9 mouse cellular contexts compared by ENCODE assay signal in the genomic region with DNA sequence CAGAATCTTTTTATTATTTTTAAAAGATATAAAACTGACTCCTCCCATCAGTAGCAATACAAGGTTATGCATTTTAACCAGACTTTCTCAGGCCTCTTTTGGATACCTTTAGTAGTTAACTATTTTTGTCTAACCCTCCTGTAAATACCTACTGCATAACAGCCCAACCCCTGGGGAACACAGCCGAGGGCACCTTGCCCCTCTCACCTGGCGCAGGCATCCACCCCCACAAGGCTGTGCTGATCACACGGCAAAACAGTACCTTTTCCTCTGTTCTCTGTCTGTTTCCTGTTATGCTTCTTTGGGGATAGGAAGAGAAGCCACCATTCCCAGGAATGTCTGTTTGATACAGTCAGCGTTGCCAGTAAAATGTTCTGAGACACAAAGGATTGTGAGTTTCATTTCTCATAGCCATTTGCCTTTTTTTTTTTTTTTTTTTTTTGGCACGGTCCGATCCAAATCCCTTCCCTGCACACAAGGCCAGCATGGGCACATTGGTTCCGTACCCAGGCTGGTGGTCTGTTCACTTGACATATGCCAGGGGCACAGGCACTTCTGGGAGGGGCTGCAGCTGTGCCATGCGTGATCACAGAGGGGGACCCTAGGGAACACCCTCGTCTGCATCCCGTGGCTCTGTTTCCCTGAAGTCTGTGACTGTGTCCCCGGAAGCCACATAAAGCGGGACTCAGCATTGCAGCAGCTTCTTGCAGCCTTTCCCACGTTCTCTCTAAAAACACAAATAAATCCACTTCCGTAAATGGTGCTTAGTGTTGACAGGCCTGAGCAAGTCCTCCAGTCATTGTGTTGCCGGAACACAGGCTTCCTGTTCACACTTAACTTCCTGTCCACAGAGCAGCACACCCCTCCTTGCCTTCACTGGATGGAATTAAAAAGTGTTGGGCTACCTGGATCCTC. TPM values are rescaled to one million over a fixed set of nuclear protein-coding genes. Genes with fewer than 3 reads are reported as not detected.
DNase-seq lines count a peak whose midpoint lies in the region; ATAC-seq and TF ChIP-seq lines count a peak whose summit lies in the region.
"Had no signal": no experiment of that assay in that cellular context is flagged by ENCODE, and none has a peak within 500 bp of the region (broad histone marks: within the 10 kb centered on the region; RNA-seq: fewer than 3 reads in every experiment).

No protein-coding gene starts in this region.

- no peak for TF ChIP-seq CTCF in intestine, postnatal 0 days (IDR thresholded peaks at IDR 0.05; ENCODE audit: low read depth)

- no peak for ATAC-seq in intestine, postnatal 0 days
- peak; percentile 94 for ATAC-seq in megakaryocyte, adult 5-6 weeks (ENCODE audit: poor library complexity, severe bottlenecking)

- intact Hi-C loops in left cerebral cortex, postnatal 36 days (cut with DNase I), result loop anchor here (5.0 kb wide), 1 partner anchor 33 kb away; the partner anchor contains the start of gene Ankrd13a

- no peak overlapping the region for H3K9ac ChIP-seq in intestine, postnatal 0 days (ENCODE audit: low read depth, low read length)

- H3K36me3 ChIP-seq in intestine, postnatal 0 days (ENCODE audit: control insufficient read depth, insufficient read depth), result peaks cover 54% of the 10 kb centered on the region

- H3K27me3 ChIP-seq in intestine, postnatal 0 days (replicated peaks; ENCODE audit: control insufficient read depth, insufficient read depth, low read length), result no peaks in the 10 kb centered on the region

- H3K9me3 ChIP-seq in intestine, postnatal 0 days (ENCODE audit: control insufficient read depth), result no peaks in the 10 kb centered on the region

- no peak overlapping the region for H3K4me3 ChIP-seq in intestine, postnatal 0 days (ENCODE audit: low read depth, low read length)

- peak; percentile 40 for DNase-seq in kidney, adult 18-20 months
- no peak for DNase-seq in kidney, adult 9 months
- DNase-seq in T-cell, adult 2 months (ENCODE audit: low spot score), result peak; percentile 65
- no peak for DNase-seq in left cerebral cortex, postnatal 36 days (ENCODE audit: low spot score in 2 of 2)
- DNase-seq in right cerebral cortex, postnatal 4 days, result no peak
- no peak for DNase-seq in layer of hippocampus, postnatal 10 days (ENCODE audit: low spot score in 2 of 2)

- no peaks in the 10 kb centered on the region for H3K4me1 ChIP-seq in intestine, postnatal 0 days (replicated peaks; ENCODE audit: control insufficient read depth, insufficient read depth, low read length)

- 0 out of 2 replicates have a peak overlapping the region, but pooled peaks have one; percentile 27 for H3K4me2 ChIP-seq in intestine, postnatal 0 days (replicated peaks; ENCODE audit: low read depth)

- H3K27ac ChIP-seq in intestine, postnatal 0 days (ENCODE audit: low read depth, low read length), result peak overlapping the region; percentile 50

- 71% methylated on average over 15 of the region's 15 CpGs for WGBS in intestine, postnatal 0 days

RNA-seq across cellular contexts. Expression of gene 1500011B03Rik, which starts 17.6 kb away (rescaled TPM):
- polyA plus RNA-seq in intestine, postnatal 0 days (2015; fragmentation: Nextera tagmentation; extraction: Ambion mirVana), result 59.0 and 60.5 TPM in 2 replicates
- total RNA-seq in megakaryocyte, adult 5-6 weeks (2015), result 30.6 and 45.3 TPM in 2 replicates
- total RNA-seq in megakaryocyte, adult 5-6 weeks (2017), result 19.1 and 24.0 TPM in 2 replicates
- 100 to 1,000 TPM; 169 to 176 TPM for total RNA-seq in left cerebral cortex, postnatal 36 days (2021)
- total RNA-seq in layer of hippocampus, postnatal 10 days (2021), result 100 to 1,000 TPM; 154 to 155 TPM

RNA-seq across cellular contexts. Expression of gene Git2, which starts 30.4 kb away (rescaled TPM):
- 13.8 and 17.8 TPM in 2 replicates for polyA plus RNA-seq in intestine, postnatal 0 days (2015; fragmentation: Nextera tagmentation; extraction: Ambion mirVana)
- 93.8 and 97.0 TPM in 2 replicates for total RNA-seq in megakaryocyte, adult 5-6 weeks (2015)
- 87.1 and 107 TPM in 2 replicates for total RNA-seq in megakaryocyte, adult 5-6 weeks (2017)
- total RNA-seq in left cerebral cortex, postnatal 36 days (2021), result 10 to 100 TPM; 32.0 to 46.1 TPM
- 10 to 100 TPM; 42.4 to 44.8 TPM for total RNA-seq in layer of hippocampus, postnatal 10 days (2021)

RNA-seq across cellular contexts. Expression of gene Ankrd13a, which starts 31.2 kb away (rescaled TPM):
- 59.7 and 61.9 TPM in 2 replicates for polyA plus RNA-seq in intestine, postnatal 0 days (2015; fragmentation: Nextera tagmentation; extraction: Ambion mirVana)
- 169 and 170 TPM in 2 replicates for total RNA-seq in megakaryocyte, adult 5-6 weeks (2015)
- 204 and 225 TPM in 2 replicates for total RNA-seq in megakaryocyte, adult 5-6 weeks (2017)
- total RNA-seq in left cerebral cortex, postnatal 36 days (2021), result 10 to 100 TPM; 34.7 to 35.4 TPM
- 10 to 100 TPM; 40.2 to 45.1 TPM for total RNA-seq in layer of hippocampus, postnatal 10 days (2021)

RNA-seq across cellular contexts. Expression of gene 4930519G04Rik, which starts 47.8 kb away (rescaled TPM):
- not detected in 2 replicates for polyA plus RNA-seq in intestine, postnatal 0 days (2015; fragmentation: Nextera tagmentation; extraction: Ambion mirVana)
- 0.16 and 0.30 TPM in 2 replicates for total RNA-seq in megakaryocyte, adult 5-6 weeks (2015)
- total RNA-seq in megakaryocyte, adult 5-6 weeks (2017), result 0.24 and 0.84 TPM in 2 replicates
- not detected for total RNA-seq in left cerebral cortex, postnatal 36 days (2021)
- total RNA-seq in layer of hippocampus, postnatal 10 days (2021), result not detected
- polyA plus RNA-seq: large intestine, adult 2 months had no signal

RNA-seq across cellular contexts. Expression of gene Gm9936, which starts 52.8 kb away (rescaled TPM):
- 0.08 TPM in 1 of 2 replicates, not detected in the other for polyA plus RNA-seq in intestine, postnatal 0 days (2015; fragmentation: Nextera tagmentation; extraction: Ambion mirVana)
- total RNA-seq in megakaryocyte, adult 5-6 weeks (2015), result not detected in 2 replicates
- total RNA-seq in megakaryocyte, adult 5-6 weeks (2017), result not detected in 2 replicates
- 1 to 10 TPM in 1 of 2 experiments, under 1 TPM in 1; 1.00 to 1.0 TPM for total RNA-seq in left cerebral cortex, postnatal 36 days (2021)
- 1 to 10 TPM; 1.2 to 1.6 TPM for total RNA-seq in layer of hippocampus, postnatal 10 days (2021)
- polyA plus RNA-seq: large intestine, adult 2 months had no signal

Comparison
In these comparisons a context has a peak if more than half of its experiments do, and no peak if none do; other contexts are left out.
1. DNase-seq: peak in kidney, adult 18-20 months (single experiment) and T-cell, adult 2 months (single experiment); none in kidney, adult 9 months (single experiment), left cerebral cortex, postnatal 36 days (0 of 2), right cerebral cortex, postnatal 4 days (single experiment) and layer of hippocampus, postnatal 10 days (0 of 2).